Mouse (Mus musculus) bone marrow, adult 2 months (tissue): ENCODE results near the gene Atg101.

Experiments used
- CTCF ChIP-seq: fragments of 200-500 bp; IDR thresholded peaks from 2 replicates; pipeline ENCODE4 v1.5.1; 2011; ENCODE audit warnings: low read length, control low read depth; ENCODE audit not compliant: control insufficient read depth, insufficient read depth
- POLR2A ChIP-seq: fragments of 200-500 bp; IDR thresholded peaks from 2 replicates; pipeline ENCODE4 v1.6.1; 2011; ENCODE audit warnings: low read depth, mild to moderate bottlenecking, control low read depth, low read length, borderline replicate concordance; ENCODE audit not compliant: control insufficient read depth

- TF ChIP-seq CTCF, result no peak
- no peak for TF ChIP-seq POLR2A
Measured at GRCm38 (mm10) chr15:101277351-101277899, 6.6 kb upstream of the Atg101 start.
